Mouse (Mus musculus) stomach, embryonic 16.5 days (tissue): ENCODE data around the gene Pop5. TPM values are rescaled to one million over a fixed set of nuclear protein-coding genes. Genes with fewer than 3 reads are reported as not detected.

Source experiments
- ATAC-seq: fragments of 200-750 bp; cut with Nextera tagmentation; 2 replicates; pipeline ENCODE4 v1.8.0; 2017; ENCODE audit warnings: moderate number of reproducible peaks, moderate TSS enrichment; ENCODE audit not compliant: insufficient read depth, low FRiP score
- H3K27ac ChIP-seq: fragments of 300-500 bp; sonication (generic); 2 replicates; pipeline ENCODE4 v1.5.1; 2014; ENCODE audit warnings: low read length
- H3K27me3 ChIP-seq: fragments of 300-500 bp; sonication (generic); 2 replicates; pipeline ENCODE4 v1.6.1; 2014; ENCODE audit warnings: low read length, control low read depth, mixed read lengths; ENCODE audit not compliant: control insufficient read depth, insufficient read depth
- H3K36me3 ChIP-seq: fragments of 300-500 bp; sonication (generic); 2 replicates; pipeline ENCODE4 v1.6.1; 2014; ENCODE audit warnings: low read length; ENCODE audit not compliant: control insufficient read depth, insufficient read depth
- H3K4me1 ChIP-seq: fragments of 300-500 bp; sonication (generic); 2 replicates; pipeline ENCODE4 v1.6.1; 2014; ENCODE audit warnings: low read length, control low read depth, mixed read lengths; ENCODE audit not compliant: control insufficient read depth, insufficient read depth
- H3K4me2 ChIP-seq: fragments of 300-500 bp; sonication (generic); 2 replicates; pipeline ENCODE4 v1.6.1; 2014; ENCODE audit warnings: low read depth, low read length, mixed read lengths
- H3K4me3 ChIP-seq: fragments of 300-500 bp; sonication (generic); replicated peaks from 2 replicates; pipeline ENCODE4 v1.5.1; 2014; ENCODE audit warnings: mild to moderate bottlenecking, low read length
- H3K9ac ChIP-seq: fragments of 300-500 bp; sonication (generic); 2 replicates; pipeline ENCODE4 v1.6.1; 2014; ENCODE audit warnings: low read length
- H3K9me3 ChIP-seq: fragments of 300-500 bp; sonication (generic); replicated peaks from 2 replicates; pipeline ENCODE4 v1.6.1; 2016; ENCODE audit warnings: low read length, control low read depth; ENCODE audit not compliant: control insufficient read depth
- WGBS: fragments of 180-500 bp; shearing (Covaris S2); extraction: QIAGEN DNeasy Blood & Tissue Kit; methylation state at CpG from one replicate; pipeline ENCODE4 v1.1.7; 2014; 5-methylcytosine and 5-hydroxymethylcytosine counted together
- polyA plus RNA-seq: library from polyadenylated mRNA; unstranded; fragments of >200 nt; fragmentation: Nextera tagmentation; extraction: Ambion mirVana; gene quantifications from 2 replicates; pipeline ENCODE4 v1.2.1, GENCODE M21; 2015

Pop5 gene
- polyA plus RNA-seq, result 88.6 and 100 TPM in 2 replicates

GRCm38 (mm10) chr5:115235786-115236263 is at the start of gene Pop5:
Pop5 (plus strand) TSS chr5:115235836.
- Histone ChIP-seq H3K4me2 (peak within 1 kb of the TSS; percentile 84), H3K27me3 (0 out of 2 replicates have a peak, but pooled peaks cover 2% of the 10 kb centered on the region), H3K9me3 (no peaks in the 10 kb centered on the region), H3K9ac (peak within 1 kb of the TSS; percentile 77), H3K27ac (peak within 1 kb of the TSS; percentile 31; the same call in 1 of the 2 replicates), H3K4me1 (peaks cover 10% of the 10 kb centered on the region), H3K4me3 (peak within 1 kb of the TSS; percentile 69), H3K36me3 (peaks cover 7% of the 10 kb centered on the region; the same call in 1 of the 2 replicates)
- under 1% methylated on average over 21 of the region's 21 CpGs for WGBS
- ATAC-seq, result peak; percentile 64

- WGBS, result 35% methylated on average over 17 of the region's 17 CpGs
- Histone ChIP-seq H3K9me3 (no peaks in the 10 kb centered on the region; the same call in 1 of the 2 replicates), H3K27ac (no peak overlapping the region), H3K4me1 (peaks cover 11% of the 10 kb centered on the region), H3K4me3 (peak overlapping the region; percentile 15; the same call in 1 of the 2 replicates), H3K9ac (0 out of 2 replicates have a peak overlapping the region, but pooled peaks have one; percentile 21), H3K27me3 (peaks cover 16% of the 10 kb centered on the region), H3K4me2 (peak overlapping the region; percentile 33), H3K36me3 (no peaks in the 10 kb centered on the region)
- no peak for ATAC-seq
Observed at GRCm38 (mm10) chr5:115186371-115187073, 49.1 kb upstream of the Pop5 start.

GRCm38 (mm10) chr5:115187188-115188131 is 48.2 kb upstream of the Pop5 start:
- H3K9me3 ChIP-seq, result no peaks in the 10 kb centered on the region; the same call in 1 of the 2 replicates
- H3K27me3 ChIP-seq, result peaks cover 25% of the 10 kb centered on the region
- H3K27ac ChIP-seq, result peak overlapping the region; percentile 9; the same call in 1 of the 2 replicates
- WGBS, result 21% methylated on average over 26 of the region's 26 CpGs
- H3K9ac ChIP-seq, result no peak overlapping the region; the same call in 1 of the 2 replicates
- H3K36me3 ChIP-seq, result no peaks in the 10 kb centered on the region
- peak; percentile 78 for ATAC-seq
- H3K4me1 ChIP-seq, result peaks cover 11% of the 10 kb centered on the region
- peak overlapping the region; percentile 33 for H3K4me2 ChIP-seq
- peak overlapping the region; percentile 15; the same call in 1 of the 2 replicates for H3K4me3 ChIP-seq

GRCm38 (mm10) chr5:115188824-115189223 is 46.8 kb upstream of the Pop5 start:
- ATAC-seq, result no peak
- H3K4me2 ChIP-seq, result no peak overlapping the region
- no peaks in the 10 kb centered on the region; the same call in 1 of the 2 replicates for H3K9me3 ChIP-seq
- no peak overlapping the region for H3K27ac ChIP-seq
- H3K4me1 ChIP-seq, result peaks cover 19% of the 10 kb centered on the region
- no peak overlapping the region for H3K9ac ChIP-seq
- H3K4me3 ChIP-seq, result no peak overlapping the region
- H3K27me3 ChIP-seq, result peaks cover 37% of the 10 kb centered on the region
- no peaks in the 10 kb centered on the region for H3K36me3 ChIP-seq
- WGBS, result 51% methylated on average over 5 of the region's 5 CpGs

- H3K27ac ChIP-seq, result no peak overlapping the region
- H3K4me2 ChIP-seq, result no peak overlapping the region
- H3K27me3 ChIP-seq, result peaks cover 37% of the 10 kb centered on the region
- H3K9ac ChIP-seq, result no peak overlapping the region
- 68% methylated on average over 12 of the region's 12 CpGs for WGBS
- no peaks in the 10 kb centered on the region for H3K36me3 ChIP-seq
- peaks cover 19% of the 10 kb centered on the region for H3K4me1 ChIP-seq
- H3K4me3 ChIP-seq, result no peak overlapping the region
- no peak for ATAC-seq
- H3K9me3 ChIP-seq, result no peaks in the 10 kb centered on the region; the same call in 1 of the 2 replicates
Observed at GRCm38 (mm10) chr5:115190081-115190480, 45.6 kb upstream of the Pop5 start.

- ATAC-seq, result no peak
- no peak overlapping the region for H3K4me3 ChIP-seq
- no peak overlapping the region for H3K4me2 ChIP-seq
- no peak overlapping the region for H3K9ac ChIP-seq
- peaks cover 37% of the 10 kb centered on the region for H3K27me3 ChIP-seq
- peaks cover 15% of the 10 kb centered on the region for H3K4me1 ChIP-seq
- H3K9me3 ChIP-seq, result no peaks in the 10 kb centered on the region; the same call in 1 of the 2 replicates
- no peak overlapping the region for H3K27ac ChIP-seq
- 11% methylated on average over 29 of the region's 29 CpGs for WGBS
- H3K36me3 ChIP-seq, result no peaks in the 10 kb centered on the region
Observed at GRCm38 (mm10) chr5:115191880-115192827, 43.5 kb upstream of the Pop5 start.

- H3K4me3 ChIP-seq, result peak overlapping the region; percentile 57
- no peaks in the 10 kb centered on the region for H3K36me3 ChIP-seq
- no peaks in the 10 kb centered on the region; the same call in 1 of the 2 replicates for H3K9me3 ChIP-seq
- peak overlapping the region; percentile 100 for H3K4me2 ChIP-seq
- no peak overlapping the region for H3K9ac ChIP-seq
- WGBS, result 13% methylated on average over 7 of the region's 7 CpGs
- H3K27ac ChIP-seq, result no peak overlapping the region
- ATAC-seq, result no peak
- H3K4me1 ChIP-seq, result peaks cover 15% of the 10 kb centered on the region
- peaks cover 37% of the 10 kb centered on the region for H3K27me3 ChIP-seq
Observed at GRCm38 (mm10) chr5:115192828-115193195, 42.8 kb upstream of the Pop5 start.

- no peaks in the 10 kb centered on the region for H3K36me3 ChIP-seq
- no peaks in the 10 kb centered on the region; the same call in 1 of the 2 replicates for H3K9me3 ChIP-seq
- under 1% methylated on average over 34 of the region's 34 CpGs for WGBS
- H3K27me3 ChIP-seq, result peaks cover 37% of the 10 kb centered on the region
- H3K9ac ChIP-seq, result peak overlapping the region; percentile 65; the same call in 1 of the 2 replicates
- H3K27ac ChIP-seq, result no peak overlapping the region
- H3K4me3 ChIP-seq, result peak overlapping the region; percentile 57
- peak; percentile 38; the same call in 1 of the 2 replicates for ATAC-seq
- H3K4me1 ChIP-seq, result peaks cover 15% of the 10 kb centered on the region
- H3K4me2 ChIP-seq, result peak overlapping the region; percentile 100
Observed at GRCm38 (mm10) chr5:115193226-115193625, 42.4 kb upstream of the Pop5 start.
